Mouse (Mus musculus): ENCODE data around the gene Ccdc13. TPM values are rescaled to one million over a fixed set of nuclear protein-coding genes. Genes with fewer than 3 reads are reported as not detected.

Ccdc13 gene
- polyA plus RNA-seq, 1 experiment from 2014 or later: not detected

GRCm38 (mm10) chr9:121842914-121843313, 3.7 kb upstream of the Ccdc13 start:
- Histone ChIP-seq H3K36me3 (no peaks in the 10 kb centered on the region), H3K4me1 (replicated peaks) (peaks cover 9% of the 10 kb centered on the region), H3K4me3 (replicated peaks) (no peak overlapping the region), H3K27ac (no peak overlapping the region), H3K9me3 (replicated peaks) (no peaks in the 10 kb centered on the region), H3K4me2 (no peak overlapping the region), H3K9ac (no peak overlapping the region), H3K27me3 (peaks cover 29% of the 10 kb centered on the region)
- WGBS (ENCODE audit: insufficient replicate concordance): 76% methylated on average over 2 of the region's 2 CpGs
- no peak for ATAC-seq (ENCODE audit: low read depth)
- DNase-seq: no peak

- ATAC-seq (ENCODE audit: low read depth): no peak
- peak overlapping the region; percentile 70 for H3K4me2 ChIP-seq
- H3K27me3 ChIP-seq: peaks cover 30% of the 10 kb centered on the region
- no peak overlapping the region for H3K9ac ChIP-seq
- 35% methylated on average over 7 of the region's 7 CpGs for WGBS (ENCODE audit: insufficient replicate concordance)
- peak overlapping the region; percentile 48 for H3K4me3 ChIP-seq (replicated peaks)
- H3K36me3 ChIP-seq: no peaks in the 10 kb centered on the region
- no peak for DNase-seq
- no peaks in the 10 kb centered on the region for H3K9me3 ChIP-seq (replicated peaks)
- H3K27ac ChIP-seq: no peak overlapping the region
- peaks cover 9% of the 10 kb centered on the region for H3K4me1 ChIP-seq (replicated peaks)
Observed at GRCm38 (mm10) chr9:121839622-121839965, 333 bp upstream of the Ccdc13 start.

- Histone ChIP-seq H3K9ac (no peak overlapping the region), H3K4me2 (no peak overlapping the region), H3K4me1 (replicated peaks) (peaks cover 9% of the 10 kb centered on the region), H3K27me3 (peaks cover 30% of the 10 kb centered on the region), H3K9me3 (replicated peaks) (no peaks in the 10 kb centered on the region), H3K27ac (no peak overlapping the region), H3K4me3 (replicated peaks) (no peak overlapping the region), H3K36me3 (no peaks in the 10 kb centered on the region)
- no peak for ATAC-seq (ENCODE audit: low read depth)
- no peak for DNase-seq
- WGBS (ENCODE audit: insufficient replicate concordance): 70% methylated on average over 6 of the region's 6 CpGs
Observed at GRCm38 (mm10) chr9:121838008-121838407, 1.3 kb downstream of the Ccdc13 start.

GRCm38 (mm10) chr9:121833825-121834224, 5.4 kb downstream of the Ccdc13 start:
- no peak for ATAC-seq (ENCODE audit: low read depth)
- H3K4me2 ChIP-seq: no peak overlapping the region
- WGBS (ENCODE audit: insufficient replicate concordance): 69% methylated on average over 11 of the region's 11 CpGs
- H3K4me3 ChIP-seq (replicated peaks): no peak overlapping the region
- H3K4me1 ChIP-seq (replicated peaks): peaks cover under 1% of the 10 kb centered on the region
- H3K36me3 ChIP-seq: no peaks in the 10 kb centered on the region
- H3K9me3 ChIP-seq (replicated peaks): no peaks in the 10 kb centered on the region
- peaks cover 8% of the 10 kb centered on the region for H3K27me3 ChIP-seq
- no peak for DNase-seq
- H3K9ac ChIP-seq: no peak overlapping the region
- H3K27ac ChIP-seq: no peak overlapping the region

GRCm38 (mm10) chr9:121830956-121831293, 8.3 kb downstream of the Ccdc13 start:
- Histone ChIP-seq H3K27ac (no peak overlapping the region), H3K4me1 (replicated peaks) (no peaks in the 10 kb centered on the region), H3K4me3 (replicated peaks) (no peak overlapping the region), H3K36me3 (no peaks in the 10 kb centered on the region), H3K4me2 (no peak overlapping the region), H3K9me3 (replicated peaks) (no peaks in the 10 kb centered on the region), H3K9ac (no peak overlapping the region), H3K27me3 (no peaks in the 10 kb centered on the region)
- DNase-seq (peak; percentile 46), ATAC-seq (ENCODE audit: low read depth) (no peak)
- WGBS (ENCODE audit: insufficient replicate concordance): 19% methylated on average over 6 of the region's 6 CpGs

- Histone ChIP-seq H3K36me3 (no peaks in the 10 kb centered on the region), H3K9me3 (replicated peaks) (no peaks in the 10 kb centered on the region), H3K27me3 (no peaks in the 10 kb centered on the region), H3K9ac (no peak overlapping the region), H3K4me3 (replicated peaks) (no peak overlapping the region), H3K4me1 (replicated peaks) (no peaks in the 10 kb centered on the region), H3K27ac (no peak overlapping the region), H3K4me2 (no peak overlapping the region)
- ATAC-seq (ENCODE audit: low read depth): no peak
- no peak for DNase-seq
- 57% methylated on average over 6 of the region's 6 CpGs for WGBS (ENCODE audit: insufficient replicate concordance)
Observed at GRCm38 (mm10) chr9:121830243-121830955, 8.9 kb downstream of the Ccdc13 start.

GRCm38 (mm10) chr9:121829270-121829992, 9.8 kb downstream of the Ccdc13 start:
- Histone ChIP-seq H3K9me3 (replicated peaks) (no peaks in the 10 kb centered on the region), H3K27me3 (no peaks in the 10 kb centered on the region), H3K4me1 (replicated peaks) (no peaks in the 10 kb centered on the region), H3K4me2 (no peak overlapping the region), H3K9ac (no peak overlapping the region), H3K36me3 (no peaks in the 10 kb centered on the region), H3K27ac (no peak overlapping the region), H3K4me3 (replicated peaks) (no peak overlapping the region)
- no peak for ATAC-seq (ENCODE audit: low read depth)
- DNase-seq: no peak
- 47% methylated on average over 7 of the region's 7 CpGs for WGBS (ENCODE audit: insufficient replicate concordance)

GRCm38 (mm10) chr9:121828314-121828713, 10.9 kb downstream of the Ccdc13 start:
- no peak overlapping the region for H3K9ac ChIP-seq
- H3K36me3 ChIP-seq: no peaks in the 10 kb centered on the region
- no peaks in the 10 kb centered on the region for H3K9me3 ChIP-seq (replicated peaks)
- H3K4me1 ChIP-seq (replicated peaks): no peaks in the 10 kb centered on the region
- H3K4me2 ChIP-seq: no peak overlapping the region
- no peaks in the 10 kb centered on the region for H3K27me3 ChIP-seq
- DNase-seq (no peak), ATAC-seq (ENCODE audit: low read depth) (no peak)
- no peak overlapping the region for H3K4me3 ChIP-seq (replicated peaks)
- H3K27ac ChIP-seq: no peak overlapping the region
- 37% methylated on average over 6 of the region's 6 CpGs for WGBS (ENCODE audit: insufficient replicate concordance)

- 74% methylated on average over 3 of the region's 3 CpGs for WGBS (ENCODE audit: insufficient replicate concordance)
- Histone ChIP-seq H3K36me3 (no peaks in the 10 kb centered on the region), H3K4me3 (replicated peaks) (no peak overlapping the region), H3K4me2 (no peak overlapping the region), H3K4me1 (replicated peaks) (no peaks in the 10 kb centered on the region), H3K27ac (no peak overlapping the region), H3K27me3 (no peaks in the 10 kb centered on the region), H3K9me3 (replicated peaks) (no peaks in the 10 kb centered on the region), H3K9ac (no peak overlapping the region)
- no peak for ATAC-seq (ENCODE audit: low read depth)
- DNase-seq: no peak
Observed at GRCm38 (mm10) chr9:121826356-121826755, 12.9 kb downstream of the Ccdc13 start.

GRCm38 (mm10) chr9:121823991-121824390, 15.3 kb downstream of the Ccdc13 start:
- no peak for ATAC-seq (ENCODE audit: low read depth)
- Histone ChIP-seq H3K9me3 (replicated peaks) (no peaks in the 10 kb centered on the region), H3K27ac (no peak overlapping the region), H3K27me3 (no peaks in the 10 kb centered on the region), H3K4me2 (no peak overlapping the region), H3K9ac (no peak overlapping the region), H3K36me3 (no peaks in the 10 kb centered on the region), H3K4me3 (replicated peaks) (no peak overlapping the region), H3K4me1 (replicated peaks) (no peaks in the 10 kb centered on the region)
- DNase-seq: no peak
- WGBS (ENCODE audit: insufficient replicate concordance): 56% methylated on average over 7 of the region's 7 CpGs

- DNase-seq: no peak
- no peaks in the 10 kb centered on the region for H3K27me3 ChIP-seq
- WGBS (ENCODE audit: insufficient replicate concordance): 55% methylated on average over 1 of the region's 1 CpGs
- H3K36me3 ChIP-seq: no peaks in the 10 kb centered on the region
- H3K4me2 ChIP-seq: no peak overlapping the region
- no peaks in the 10 kb centered on the region for H3K4me1 ChIP-seq (replicated peaks)
- no peak overlapping the region for H3K9ac ChIP-seq
- H3K9me3 ChIP-seq (replicated peaks): no peaks in the 10 kb centered on the region
- ATAC-seq (ENCODE audit: low read depth): no peak
- no peak overlapping the region for H3K27ac ChIP-seq
- no peak overlapping the region for H3K4me3 ChIP-seq (replicated peaks)
Observed at GRCm38 (mm10) chr9:121823051-121823450, 16.2 kb downstream of the Ccdc13 start.

GRCm38 (mm10) chr9:121822585-121822991, 16.7 kb downstream of the Ccdc13 start:
- ATAC-seq (ENCODE audit: low read depth): no peak
- Histone ChIP-seq H3K36me3 (no peaks in the 10 kb centered on the region), H3K4me2 (no peak overlapping the region), H3K4me1 (replicated peaks) (no peaks in the 10 kb centered on the region), H3K4me3 (replicated peaks) (no peak overlapping the region), H3K27ac (no peak overlapping the region), H3K27me3 (no peaks in the 10 kb centered on the region), H3K9ac (no peak overlapping the region), H3K9me3 (replicated peaks) (no peaks in the 10 kb centered on the region)
- no peak for DNase-seq
- whole genome bisulfite sequencing (ENCODE audit: insufficient replicate concordance): 70% methylated on average over 6 of the region's 6 CpGs
